Mouse (Mus musculus) kidney, adult 18-20 months (tissue): ENCODE measurements around the gene Vps33b.
A peak's percentile ranks its signal among the peaks of the same experiment; 100 is the strongest.
"Not testable (repeated sequence)": the region's sequence is repeated elsewhere in the genome, so short reads cannot be mapped to it uniquely, and the experiment has no call there.

ENCODE experiments used
- DNase-seq: peaks from one replicate; pipeline ENCODE4 v3.0.0; 2021

Vps33b gene

DNA sequence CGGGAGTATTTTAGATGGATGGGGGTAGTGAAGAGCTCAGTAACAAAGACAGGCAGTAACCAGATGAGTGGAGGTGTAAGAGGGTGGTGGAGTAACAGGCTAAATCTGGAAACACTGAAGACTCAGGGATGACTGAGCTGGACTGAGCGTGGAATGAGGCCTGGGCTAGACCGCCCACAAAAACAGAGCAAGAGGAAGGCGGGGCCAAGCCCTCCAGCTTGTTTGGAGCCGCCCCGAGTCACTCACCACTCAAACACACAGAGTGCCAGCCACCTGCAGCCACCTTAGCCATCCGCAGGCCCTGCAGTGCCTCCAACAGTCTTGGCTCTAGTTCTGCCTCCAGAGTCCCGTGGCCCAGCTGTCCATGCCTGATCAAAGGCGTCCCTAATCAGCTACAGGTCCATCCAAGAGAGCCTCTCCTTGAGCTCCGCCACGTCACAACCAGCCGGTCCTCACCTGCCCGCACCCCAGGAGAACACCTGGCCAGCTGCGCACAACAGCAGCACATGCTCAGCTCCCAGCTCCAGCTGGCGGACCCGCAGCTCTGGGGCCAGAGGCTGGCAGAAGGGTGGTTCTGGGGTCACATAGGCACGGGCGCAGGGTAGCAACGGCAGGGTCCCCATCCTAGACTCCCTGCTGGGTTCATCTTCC is 50.5 kb downstream of the Vps33b start:
- no peak for DNase-seq

GRCm38 (mm10) chr7:80323336-80323735 is 53.9 kb downstream of the Vps33b start:
- DNase-seq, result no peak

- DNase-seq, result peak; percentile 96
These were observed 54.8 kb downstream of the Vps33b start, which contains the start of gene Rccd1 for GRCm38 (mm10) chr7:80324043-80324815. Gene Rccd1 (minus strand): TSS chr7:80324454.

DNA sequence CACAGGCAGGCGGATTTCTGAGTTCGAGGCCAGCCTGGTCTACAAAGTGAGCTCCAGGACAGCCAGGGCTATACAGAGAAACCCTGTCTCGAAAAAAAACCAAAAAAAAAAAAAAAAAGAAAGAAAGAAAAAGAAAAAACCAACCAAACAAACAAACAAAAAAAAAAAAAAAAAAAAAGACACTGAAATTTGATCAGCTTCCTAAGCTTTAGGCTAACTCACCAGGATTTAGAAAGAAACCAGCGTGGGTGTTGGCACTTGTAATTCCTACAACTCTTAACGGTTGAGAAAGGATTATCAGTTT is 55.3 kb downstream of the Vps33b start:
- not testable (repeated sequence) for DNase-seq

- DNase-seq, result no peak
These were observed 55.9 kb downstream of the Vps33b start for GRCm38 (mm10) chr7:80325292-80325868.

GRCm38 (mm10) chr7:80326076-80326475 is 56.6 kb downstream of the Vps33b start:
- DNase-seq, result no peak

GRCm38 (mm10) chr7:80330278-80330677 is 60.8 kb downstream of the Vps33b start:
- DNase-seq, result no peak

DNA sequence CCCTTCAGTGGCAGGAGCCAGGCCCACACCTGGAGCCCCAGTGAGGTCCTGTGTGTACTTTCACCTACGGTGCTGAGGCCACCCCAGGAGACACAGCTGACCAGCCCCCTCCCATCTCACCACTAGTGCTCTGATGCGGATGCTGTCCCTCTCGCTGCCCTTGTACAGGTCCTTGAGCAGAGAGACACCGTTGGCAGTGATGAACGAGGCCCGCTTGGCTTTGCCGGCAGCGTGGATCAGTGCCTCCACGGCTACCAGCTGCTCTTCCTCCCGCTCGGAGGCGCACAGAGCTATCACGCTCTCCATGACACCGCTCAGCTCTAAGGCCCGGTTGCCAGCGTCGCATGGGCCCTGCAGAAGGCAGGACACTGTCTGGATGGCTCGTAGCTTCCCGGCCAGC is 62.0 kb downstream of the Vps33b start:
- DNase-seq, result no peak

GRCm38 (mm10) chr7:80334848-80335247 is 65.4 kb downstream of the Vps33b start:
- no peak for DNase-seq

- no peak for DNase-seq
These were observed 67.5 kb downstream of the Vps33b start for GRCm38 (mm10) chr7:80336932-80337331.

DNA sequence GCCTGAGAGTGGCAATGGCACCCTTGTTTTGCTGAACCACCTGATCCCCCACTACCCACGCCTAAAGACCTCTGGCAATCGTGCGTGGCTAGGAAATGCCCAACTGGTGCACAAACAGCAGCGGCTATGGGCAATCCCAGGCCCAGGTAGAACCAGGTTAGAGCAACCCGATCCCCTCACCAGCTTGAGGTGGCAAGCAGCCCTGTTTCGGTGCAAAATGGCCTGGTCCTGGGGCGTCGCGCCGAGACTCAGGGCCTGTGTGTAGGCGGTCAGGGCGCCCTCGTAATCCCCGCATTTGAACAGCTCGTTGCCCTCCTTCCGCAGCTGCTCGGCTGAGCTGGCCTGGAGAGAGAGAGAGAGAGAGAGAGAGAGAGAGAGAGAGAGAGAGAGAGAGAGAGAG is 69.9 kb downstream of the Vps33b start:
- DNase-seq, result peak; percentile 32

- DNase-seq, result peak; percentile 98
These were observed 70.6 kb downstream of the Vps33b start for GRCm38 (mm10) chr7:80339793-80340628.

DNA sequence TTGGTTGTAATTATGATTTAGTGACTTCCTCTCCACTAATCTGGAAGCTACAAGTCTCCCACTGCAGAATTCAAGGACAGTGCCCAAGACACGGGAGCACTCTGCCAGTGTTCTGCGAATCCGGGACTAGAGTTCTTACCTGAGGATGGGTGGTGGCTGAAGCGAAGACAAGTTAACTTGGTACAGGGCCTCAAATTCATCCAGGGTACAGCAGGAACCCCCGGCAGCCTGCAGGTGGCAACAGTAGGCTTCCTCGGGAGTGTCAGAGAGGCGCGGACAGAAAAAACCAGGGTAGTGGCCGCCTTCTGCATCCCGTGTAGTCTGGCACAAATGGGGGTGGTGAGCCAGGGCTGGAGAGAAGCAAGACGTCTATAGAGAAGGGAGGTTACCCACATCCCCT is 71.3 kb downstream of the Vps33b start, which contains the start of gene Unc45a:
Gene Unc45a, minus strand, starts transcription at position 213 of the 400 bp plus-strand sequence.
- DNase-seq, result peak; percentile 76
